ENCODE assay signal across 16 mouse cellular contexts in the genomic region with DNA sequence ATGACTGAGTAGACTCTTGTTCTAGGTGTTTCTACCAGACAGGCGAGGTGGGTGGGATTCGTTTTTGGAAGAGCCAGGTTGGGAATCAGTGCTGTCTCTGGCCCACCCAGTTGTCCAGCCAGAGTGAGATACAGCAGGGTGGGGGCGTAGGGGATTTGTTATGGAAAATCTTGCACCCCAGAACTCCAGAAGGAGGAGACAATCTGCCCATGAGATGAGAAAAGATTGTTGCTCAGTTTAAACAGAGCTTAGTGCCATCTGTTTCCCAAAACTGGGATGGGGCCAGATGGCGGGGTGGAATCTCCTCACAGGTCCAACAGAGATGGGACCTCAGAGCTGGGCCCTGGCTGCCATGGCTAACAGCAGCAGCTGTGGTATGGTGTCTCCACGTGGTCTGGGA. TPM values are rescaled to one million over a fixed set of nuclear protein-coding genes. Genes with fewer than 3 reads are reported as not detected.
DNase-seq lines count a peak whose midpoint lies in the region; ATAC-seq and TF ChIP-seq lines count a peak whose summit lies in the region.
"Had no signal": no experiment of that assay in that cellular context is flagged by ENCODE, and none has a peak within 500 bp of the region (broad histone marks: within the 10 kb centered on the region; RNA-seq: fewer than 3 reads in every experiment).

No protein-coding gene starts in this region.

- H3K4me2 ChIP-seq in intestine, embryonic 15.5 days (replicated peaks), result no peak overlapping the region
- H3K4me2 ChIP-seq: hindbrain, embryonic 13.5 days; liver, embryonic 12.5 days had no signal

- TF ChIP-seq POLR2A in cortical plate, adult 2 months (IDR thresholded peaks at IDR 0.05; ENCODE audit: extremely low read depth, insufficient read depth, low read length), result no peak

- H3K9me3 ChIP-seq in intestine, embryonic 15.5 days, result no peaks in the 10 kb centered on the region
- H3K9me3 ChIP-seq: hindbrain, embryonic 13.5 days; liver, embryonic 12.5 days had no signal

- peak; percentile 64 to 71 for DNase-seq in cerebellum, postnatal 14 days
- DNase-seq in cerebellum, adult 8-10 months, result no peak
- peak; percentile 39 to 52 for DNase-seq in layer of hippocampus, postnatal 10 days (ENCODE audit: low spot score in 2 of 2)
- peak; percentile 87 for DNase-seq in right cerebral cortex, adult 18-20 months
- DNase-seq in embryo, embryonic 11 days, result no peak
- no peak for DNase-seq in gastrocnemius, adult 2 months
- DNase-seq: heart, adult 2 months; kidney, postnatal 14 days had no signal

- H3K4me3 ChIP-seq in cortical plate, adult 2 months (ENCODE audit: insufficient read depth, low read length), result no peak overlapping the region
- no peak overlapping the region for H3K4me3 ChIP-seq in intestine, embryonic 15.5 days (replicated peaks)
- no peak overlapping the region for H3K4me3 ChIP-seq in gastrocnemius, adult 2 months
- H3K4me3 ChIP-seq: heart, adult 2 months; hindbrain, embryonic 13.5 days; liver, embryonic 12.5 days had no signal

- 80% methylated on average over 5 of the region's 5 CpGs for WGBS in intestine, embryonic 15.5 days

- H3K4me1 ChIP-seq in cortical plate, adult 2 months (ENCODE audit: control insufficient read depth, insufficient read depth, low read length), result peaks cover 26% of the 10 kb centered on the region
- H3K4me1 ChIP-seq in intestine, embryonic 15.5 days (replicated peaks), result peaks cover 46% of the 10 kb centered on the region

- no peak for ATAC-seq in intestine, embryonic 15.5 days
- ATAC-seq: activated CD4-positive, CD25-positive, alpha-beta regulatory T cell, adult 4 months had no signal

- H3K9ac ChIP-seq in intestine, embryonic 15.5 days, result no peak overlapping the region
- H3K9ac ChIP-seq: hindbrain, embryonic 13.5 days; liver, embryonic 12.5 days had no signal

- no peaks in the 10 kb centered on the region for H3K27me3 ChIP-seq in intestine, embryonic 15.5 days (replicated peaks)

- intact Hi-C loops in gastrocnemius, adult 2 months (cut with DNase I), result no loop called here

- H3K27ac ChIP-seq in cortical plate, adult 2 months (ENCODE audit: insufficient read depth, low read length), result peak overlapping the region; percentile 53; the same call in 1 of the 2 replicates
- no peak overlapping the region for H3K27ac ChIP-seq in intestine, embryonic 15.5 days
- H3K27ac ChIP-seq in gastrocnemius, adult 2 months, result no peak overlapping the region
- H3K27ac ChIP-seq: heart, adult 2 months; hindbrain, embryonic 13.5 days; liver, embryonic 12.5 days; macrophage had no signal

- TF ChIP-seq CTCF in cortical plate, adult 2 months (IDR thresholded peaks at IDR 0.05; ENCODE audit: extremely low read depth, insufficient read depth, low read length), result no peak
- no peak for TF ChIP-seq CTCF in gastrocnemius, adult 2 months (IDR thresholded peaks at IDR 0.05)

- H3K36me3 ChIP-seq in intestine, embryonic 15.5 days, result no peaks in the 10 kb centered on the region
- H3K36me3 ChIP-seq: G1E; hindbrain, embryonic 13.5 days; liver, embryonic 12.5 days had no signal

RNA-seq across cellular contexts. Expression of gene Dact2, which starts 28.4 kb away (rescaled TPM):
- polyA plus RNA-seq in cortical plate, adult 2 months (2012; rRNA removed), result 69.7 and 71.4 TPM in 2 replicates
- 10 to 100 TPM; 18.5 to 18.9 TPM for total RNA-seq in layer of hippocampus, postnatal 10 days (2021)
- polyA plus RNA-seq in intestine, embryonic 15.5 days (2015; fragmentation: Nextera tagmentation; extraction: Ambion mirVana), result 5.7 and 6.1 TPM in 2 replicates
- 1 to 10 TPM; 2.3 to 2.7 TPM for total RNA-seq in gastrocnemius, adult 2 months (2021)
- total RNA-seq: common myeloid progenitor, adult 5-6 weeks; G1E had no signal
- polyA plus RNA-seq: activated CD4-positive, CD25-positive, alpha-beta regulatory T cell, adult 4 months; G1E; macrophage had no signal

Comparison
In these comparisons a context has a peak if more than half of its experiments do, and no peak if none do; other contexts are left out.
1. DNase-seq: peak in cerebellum, postnatal 14 days (2 of 2), layer of hippocampus, postnatal 10 days (2 of 2) and right cerebral cortex, adult 18-20 months (single experiment); none in cerebellum, adult 8-10 months (single experiment), embryo, embryonic 11 days (single experiment) and gastrocnemius, adult 2 months (single experiment).
2. RNA of gene Dact2, which starts 28.4 kb away (total RNA-seq): 18.5 to 18.9 TPM in layer of hippocampus, postnatal 10 days; 2.3 to 2.7 TPM in gastrocnemius, adult 2 months; every median in the first group is over 4 times any median in the second.